In genomic region chr4:134152112-134152511, GRCm38 (mm10) we compare ENCODE assay signal across 26 mouse cellular contexts. TPM values are rescaled to one million over a fixed set of nuclear protein-coding genes. Genes with fewer than 3 reads are reported as not detected.
A peak's percentile ranks its signal among the peaks of the same experiment; 100 is the strongest.
DNase-seq lines count a peak whose midpoint lies in the region; ATAC-seq and TF ChIP-seq lines count a peak whose summit lies in the region.
"Had no signal": no experiment of that assay in that cellular context is flagged by ENCODE, and none has a peak within 500 bp of the region (broad histone marks: within the 10 kb centered on the region; RNA-seq: fewer than 3 reads in every experiment).

No protein-coding gene starts in this region.

- H3K4me1 ChIP-seq in kidney, adult 2 months (ENCODE audit: control insufficient read depth, insufficient read depth, low read length) = peaks cover 13% of the 10 kb centered on the region
- H3K4me1 ChIP-seq in kidney, embryonic 15.5 days = no peaks in the 10 kb centered on the region; the same call in 1 of the 2 replicates
- no peaks in the 10 kb centered on the region for H3K4me1 ChIP-seq in midbrain, embryonic 11.5 days (ENCODE audit: control insufficient read depth, insufficient read depth, low read length)
- H3K4me1 ChIP-seq in midbrain, embryonic 10.5 days = no peaks in the 10 kb centered on the region
- peaks cover 5% of the 10 kb centered on the region; the same call in 1 of the 2 replicates for H3K4me1 ChIP-seq in embryonic fibroblast, embryonic 13.5 days (ENCODE audit: control insufficient read depth, insufficient read depth, low read length)
- H3K4me1 ChIP-seq: forebrain, embryonic 13.5 days; forebrain, embryonic 15.5 days had no signal

- no peak overlapping the region for H3K4me2 ChIP-seq in kidney, embryonic 15.5 days
- H3K4me2 ChIP-seq in midbrain, embryonic 11.5 days = no peak overlapping the region
- H3K4me2 ChIP-seq: embryonic facial prominence, embryonic 13.5 days; embryonic facial prominence, embryonic 15.5 days; forebrain, embryonic 13.5 days; forebrain, embryonic 15.5 days had no signal

- peak; percentile 86 for DNase-seq in kidney, adult 2 months
- DNase-seq in kidney, adult 9 months = peak; percentile 72
- DNase-seq in kidney, postnatal 14 days = no peak
- peak; percentile 59 for DNase-seq in midbrain, embryonic 11.5 days (ENCODE audit: low spot score, missing footprints)
- DNase-seq in midbrain, embryonic 10.5 days (ENCODE audit: low spot score) = no peak
- DNase-seq in embryo, embryonic 9.5 days (ENCODE audit: extremely low spot score) = no peak
- DNase-seq: adrenal gland, adult 8-10 months; adrenal gland, postnatal 14 days; adrenal gland, postnatal 36 days; cerebellum, adult 11-12 months; cerebellum, adult 2 months; cerebellum, adult 9-10 months; cerebellum, postnatal 10 days; cerebellum, postnatal 25 days; forebrain, postnatal 0 days had no signal

- H3K9ac ChIP-seq in kidney, embryonic 15.5 days = no peak overlapping the region
- H3K9ac ChIP-seq in midbrain, embryonic 11.5 days (ENCODE audit: low read length) = no peak overlapping the region
- H3K9ac ChIP-seq: embryonic facial prominence, embryonic 13.5 days; embryonic facial prominence, embryonic 15.5 days; forebrain, embryonic 13.5 days; forebrain, embryonic 15.5 days; forebrain, postnatal 0 days had no signal

- H3K36me3 ChIP-seq in kidney, adult 2 months (ENCODE audit: control insufficient read depth, insufficient read depth, low read length) = peaks cover 5% of the 10 kb centered on the region
- peaks cover 66% of the 10 kb centered on the region for H3K36me3 ChIP-seq in kidney, embryonic 15.5 days
- peaks cover 19% of the 10 kb centered on the region for H3K36me3 ChIP-seq in midbrain, embryonic 11.5 days (ENCODE audit: control insufficient read depth, insufficient read depth, low read length)
- peaks cover 89% of the 10 kb centered on the region for H3K36me3 ChIP-seq in midbrain, embryonic 10.5 days

- TF ChIP-seq CTCF in kidney, adult 2 months (conservative IDR thresholded peaks at IDR 0.05; ENCODE audit: insufficient read depth, insufficient read length, low read depth, low read length) = no peak
- no peak for TF ChIP-seq CTCF in embryonic fibroblast, embryonic 13.5 days (IDR thresholded peaks at IDR 0.05; ENCODE audit: borderline replicate concordance, insufficient read depth, low read length)

- H3K4me3 ChIP-seq in kidney, adult 2 months (ENCODE audit: insufficient read depth, low read depth, low read length) = no peak overlapping the region
- no peak overlapping the region for H3K4me3 ChIP-seq in kidney, embryonic 15.5 days (replicated peaks)
- no peak overlapping the region for H3K4me3 ChIP-seq in midbrain, embryonic 11.5 days (ENCODE audit: low read depth, low read length)
- no peak overlapping the region for H3K4me3 ChIP-seq in midbrain, embryonic 10.5 days
- no peak overlapping the region for H3K4me3 ChIP-seq in embryonic fibroblast, embryonic 13.5 days (ENCODE audit: insufficient read depth, low read length)
- H3K4me3 ChIP-seq: embryonic facial prominence, embryonic 13.5 days; embryonic facial prominence, embryonic 15.5 days; forebrain, embryonic 13.5 days; forebrain, embryonic 15.5 days had no signal

- peak overlapping the region; percentile 76 for H3K27ac ChIP-seq in kidney, adult 2 months (ENCODE audit: insufficient read depth, low read depth, low read length)
- no peak overlapping the region for H3K27ac ChIP-seq in kidney, embryonic 15.5 days
- no peak overlapping the region for H3K27ac ChIP-seq in midbrain, embryonic 11.5 days (ENCODE audit: low read depth, low read length)
- H3K27ac ChIP-seq in midbrain, embryonic 10.5 days (replicated peaks) = no peak overlapping the region
- H3K27ac ChIP-seq in embryonic fibroblast, embryonic 13.5 days (ENCODE audit: insufficient read depth, low read length) = peak overlapping the region; percentile 72
- H3K27ac ChIP-seq: embryonic facial prominence, embryonic 13.5 days; embryonic facial prominence, embryonic 15.5 days; forebrain, embryonic 13.5 days; forebrain, embryonic 15.5 days had no signal

- WGBS in kidney, adult 2 months = 40% methylated on average over 3 of the region's 3 CpGs
- 84% methylated on average over 3 of the region's 3 CpGs for WGBS in kidney, embryonic 15.5 days
- WGBS in midbrain, embryonic 11.5 days = 91% methylated on average over 3 of the region's 3 CpGs
- 96% methylated on average over 3 of the region's 3 CpGs for WGBS in midbrain, embryonic 10.5 days

- H3K9me3 ChIP-seq in kidney, embryonic 15.5 days (replicated peaks) = no peaks in the 10 kb centered on the region
- H3K9me3 ChIP-seq in midbrain, embryonic 11.5 days (ENCODE audit: control insufficient read depth, low read length) = no peaks in the 10 kb centered on the region
- H3K9me3 ChIP-seq in midbrain, embryonic 10.5 days (replicated peaks) = no peaks in the 10 kb centered on the region
- H3K9me3 ChIP-seq: embryonic facial prominence, embryonic 13.5 days; embryonic facial prominence, embryonic 15.5 days; forebrain, embryonic 13.5 days; forebrain, embryonic 15.5 days had no signal

- no peak for TF ChIP-seq POLR2A in kidney, adult 2 months (IDR thresholded peaks at IDR 0.05; ENCODE audit: low read depth, low read length)
- TF ChIP-seq POLR2A in embryonic fibroblast, embryonic 13.5 days (IDR thresholded peaks at IDR 0.05; ENCODE audit: low read depth, low read length) = no peak

- H3K27me3 ChIP-seq in kidney, adult 2 months (replicated peaks; ENCODE audit: control insufficient read depth, insufficient read depth, low read length) = no peaks in the 10 kb centered on the region
- no peaks in the 10 kb centered on the region for H3K27me3 ChIP-seq in kidney, embryonic 15.5 days
- H3K27me3 ChIP-seq in midbrain, embryonic 11.5 days (ENCODE audit: control insufficient read depth, insufficient read depth, low read length) = no peaks in the 10 kb centered on the region
- no peaks in the 10 kb centered on the region for H3K27me3 ChIP-seq in midbrain, embryonic 10.5 days (ENCODE audit: low read depth, poor library complexity, severe bottlenecking)
- H3K27me3 ChIP-seq: embryonic facial prominence, embryonic 13.5 days; embryonic facial prominence, embryonic 15.5 days; forebrain, embryonic 13.5 days; forebrain, embryonic 15.5 days; Patski had no signal

- no peak for ATAC-seq in kidney, embryonic 15.5 days (replicated peaks; ENCODE audit: low FRiP score)
- no peak for ATAC-seq in midbrain, embryonic 11.5 days (ENCODE audit: low FRiP score)
- ATAC-seq: activated CD4-positive, CD25-positive, alpha-beta regulatory T cell, adult 4 months; forebrain, embryonic 13.5 days; forebrain, embryonic 15.5 days; forebrain, postnatal 0 days; Patski had no signal

RNA-seq across cellular contexts. Expression of gene Sh3bgrl3, which starts 23.5 kb away (rescaled TPM):
- polyA plus RNA-seq in kidney, adult 2 months (2012; rRNA removed) = 262 and 323 TPM in 2 replicates
- polyA plus RNA-seq in kidney, embryonic 15.5 days (2015; fragmentation: Nextera tagmentation; extraction: Ambion mirVana) = 395 and 412 TPM in 2 replicates
- polyA plus RNA-seq in midbrain, embryonic 11.5 days (2014; fragmentation: Nextera tagmentation; extraction: Ambion mirVana) = 308 and 312 TPM in 2 replicates
- 302 and 324 TPM in 2 replicates for polyA plus RNA-seq in midbrain, embryonic 10.5 days (2016; fragmentation: Nextera tagmentation; extraction: Ambion mirVana)
- 317 and 335 TPM in 2 replicates for polyA plus RNA-seq in embryonic fibroblast, embryonic 13.5 days (2011; ENCODE audit: insufficient read length, low read depth, missing spikeins)

RNA-seq across cellular contexts. Expression of gene Cep85, which starts 34.8 kb away (rescaled TPM):
- 28.3 and 38.9 TPM in 2 replicates for polyA plus RNA-seq in kidney, adult 2 months (2012; rRNA removed)
- polyA plus RNA-seq in kidney, embryonic 15.5 days (2015; fragmentation: Nextera tagmentation; extraction: Ambion mirVana) = 106 and 125 TPM in 2 replicates
- polyA plus RNA-seq in midbrain, embryonic 11.5 days (2014; fragmentation: Nextera tagmentation; extraction: Ambion mirVana) = 26.6 and 27.1 TPM in 2 replicates
- polyA plus RNA-seq in midbrain, embryonic 10.5 days (2016; fragmentation: Nextera tagmentation; extraction: Ambion mirVana) = 33.7 and 35.9 TPM in 2 replicates
- 17.4 and 22.1 TPM in 2 replicates for polyA plus RNA-seq in embryonic fibroblast, embryonic 13.5 days (2011; ENCODE audit: insufficient read length, low read depth, missing spikeins)

RNA-seq across cellular contexts. Expression of gene Ubxn11, which starts 49.7 kb away (rescaled TPM):
- 5.6 and 5.9 TPM in 2 replicates for polyA plus RNA-seq in kidney, adult 2 months (2012; rRNA removed)
- polyA plus RNA-seq in kidney, embryonic 15.5 days (2015; fragmentation: Nextera tagmentation; extraction: Ambion mirVana) = 10.5 and 11.1 TPM in 2 replicates
- polyA plus RNA-seq in midbrain, embryonic 11.5 days (2014; fragmentation: Nextera tagmentation; extraction: Ambion mirVana) = 3.0 and 4.7 TPM in 2 replicates
- 4.8 and 6.5 TPM in 2 replicates for polyA plus RNA-seq in midbrain, embryonic 10.5 days (2016; fragmentation: Nextera tagmentation; extraction: Ambion mirVana)
- polyA plus RNA-seq in embryonic fibroblast, embryonic 13.5 days (2011; ENCODE audit: insufficient read length, low read depth, missing spikeins) = 2.6 TPM in 2 replicates

RNA-seq across cellular contexts. Expression of gene Gm7534, which starts 50.7 kb away (rescaled TPM):
- not detected in 2 replicates for polyA plus RNA-seq in kidney, adult 2 months (2012; rRNA removed)
- polyA plus RNA-seq in kidney, embryonic 15.5 days (2015; fragmentation: Nextera tagmentation; extraction: Ambion mirVana) = 0.24 and 0.30 TPM in 2 replicates
- not detected in 2 replicates for polyA plus RNA-seq in midbrain, embryonic 11.5 days (2014; fragmentation: Nextera tagmentation; extraction: Ambion mirVana)
- not detected in 2 replicates for polyA plus RNA-seq in midbrain, embryonic 10.5 days (2016; fragmentation: Nextera tagmentation; extraction: Ambion mirVana)
- polyA plus RNA-seq in embryonic fibroblast, embryonic 13.5 days (2011; ENCODE audit: insufficient read length, low read depth, missing spikeins) = not detected in 2 replicates
- polyA plus RNA-seq: C2C12; cerebellum, adult 2 months; cortical plate, adult 2 months; embryonic facial prominence, embryonic 13.5 days; forebrain, embryonic 11.5 days; forebrain, embryonic 13.5 days; forebrain, embryonic 15.5 days; forebrain, postnatal 0 days; Patski had no signal

RNA-seq across cellular contexts. Expression of gene Cd52, which starts 57.2 kb away (rescaled TPM):
- polyA plus RNA-seq in kidney, adult 2 months (2012; rRNA removed) = 14.8 and 65.1 TPM in 2 replicates
- 12.0 and 12.2 TPM in 2 replicates for polyA plus RNA-seq in kidney, embryonic 15.5 days (2015; fragmentation: Nextera tagmentation; extraction: Ambion mirVana)
- polyA plus RNA-seq in midbrain, embryonic 11.5 days (2014; fragmentation: Nextera tagmentation; extraction: Ambion mirVana) = 4.3 and 4.7 TPM in 2 replicates
- 5.1 TPM in 2 replicates for polyA plus RNA-seq in midbrain, embryonic 10.5 days (2016; fragmentation: Nextera tagmentation; extraction: Ambion mirVana)
- polyA plus RNA-seq in embryonic fibroblast, embryonic 13.5 days (2011; ENCODE audit: insufficient read length, low read depth, missing spikeins) = 1.0 and 6.0 TPM in 2 replicates
- polyA plus RNA-seq: C2C12, Patski had no signal

Comparison
In these comparisons a context has a peak if more than half of its experiments do, and no peak if none do; other contexts are left out.
1. DNase-seq: peak in kidney, adult 2 months (single experiment), kidney, adult 9 months (single experiment) and midbrain, embryonic 11.5 days (single experiment); none in kidney, postnatal 14 days (single experiment), midbrain, embryonic 10.5 days (single experiment) and embryo, embryonic 9.5 days (single experiment).
2. H3K27ac ChIP-seq: peak in kidney, adult 2 months (single experiment) and embryonic fibroblast, embryonic 13.5 days (single experiment); none in kidney, embryonic 15.5 days (single experiment), midbrain, embryonic 11.5 days (single experiment) and midbrain, embryonic 10.5 days (single experiment).